Mouse (Mus musculus) intestine, embryonic 14.5 days (tissue): ENCODE data around the gene Atp6v0a1. TPM values are rescaled to one million over a fixed set of nuclear protein-coding genes. Genes with fewer than 3 reads are reported as not detected.
A peak's percentile ranks its signal among the peaks of the same experiment; 100 is the strongest.

Experiments used
- ATAC-seq: fragments of 200-750 bp; cut with Nextera tagmentation; replicated peaks from 2 replicates; pipeline ENCODE4 v1.8.0; 2017; ENCODE audit warnings: low read depth, moderate number of reproducible peaks, moderate TSS enrichment, moderate library complexity; ENCODE audit not compliant: low FRiP score, low TSS enrichment
- DNase-seq: peaks from one replicate; pipeline ENCODE4 v3.0.0-alpha.2; 2018; ENCODE audit warnings: low spot score
- H3K27ac ChIP-seq: fragments of 300-500 bp; sonication (generic); 2 replicates; pipeline ENCODE4 v1.5.1; 2014; ENCODE audit warnings: low read depth, mild to moderate bottlenecking, control low read depth
- H3K27me3 ChIP-seq: fragments of 300-500 bp; sonication (generic); replicated peaks from 2 replicates; pipeline ENCODE4 v1.6.1; 2014; ENCODE audit warnings: low read length, control low read depth; ENCODE audit not compliant: control insufficient read depth, insufficient read depth
- H3K36me3 ChIP-seq: fragments of 300-500 bp; sonication (generic); 2 replicates; pipeline ENCODE4 v1.6.1; 2014; ENCODE audit warnings: low read length, control low read depth; ENCODE audit not compliant: control insufficient read depth, insufficient read depth
- H3K4me1 ChIP-seq: fragments of 300-500 bp; sonication (generic); replicated peaks from 2 replicates; pipeline ENCODE4 v1.6.1; 2014; ENCODE audit warnings: low read length, control low read depth, mixed read lengths; ENCODE audit not compliant: control insufficient read depth, insufficient read depth
- H3K4me2 ChIP-seq: fragments of 300-500 bp; sonication (generic); 2 replicates; pipeline ENCODE4 v1.6.1; 2014; ENCODE audit warnings: low read length
- H3K4me3 ChIP-seq: fragments of 300-500 bp; sonication (generic); 2 replicates; pipeline ENCODE4 v1.5.1; 2014; ENCODE audit warnings: low read depth, low read length, control low read depth, mixed read lengths
- H3K9ac ChIP-seq: fragments of 300-500 bp; sonication (generic); 2 replicates; pipeline ENCODE4 v1.6.1; 2014; ENCODE audit warnings: mild to moderate bottlenecking, low read length
- H3K9me3 ChIP-seq: fragments of 300-500 bp; sonication (generic); 2 replicates; pipeline ENCODE4 v1.6.1; 2016; ENCODE audit warnings: low read length, control low read depth; ENCODE audit not compliant: control insufficient read depth
- WGBS: fragments of 180-500 bp; shearing (Covaris S2); extraction: QIAGEN DNeasy Blood & Tissue Kit; methylation state at CpG from one replicate; pipeline ENCODE4 v1.1.7; 2014; 5-methylcytosine and 5-hydroxymethylcytosine counted together
- polyA plus RNA-seq: library from polyadenylated mRNA; unstranded; fragments of >200 nt; fragmentation: Nextera tagmentation; extraction: Ambion mirVana; gene quantifications from 2 replicates; pipeline ENCODE4 v1.2.1, GENCODE M21; 2014

Atp6v0a1 gene
- polyA plus RNA-seq, 1 experiment from 2014 or later: 30.6 TPM

DNA sequence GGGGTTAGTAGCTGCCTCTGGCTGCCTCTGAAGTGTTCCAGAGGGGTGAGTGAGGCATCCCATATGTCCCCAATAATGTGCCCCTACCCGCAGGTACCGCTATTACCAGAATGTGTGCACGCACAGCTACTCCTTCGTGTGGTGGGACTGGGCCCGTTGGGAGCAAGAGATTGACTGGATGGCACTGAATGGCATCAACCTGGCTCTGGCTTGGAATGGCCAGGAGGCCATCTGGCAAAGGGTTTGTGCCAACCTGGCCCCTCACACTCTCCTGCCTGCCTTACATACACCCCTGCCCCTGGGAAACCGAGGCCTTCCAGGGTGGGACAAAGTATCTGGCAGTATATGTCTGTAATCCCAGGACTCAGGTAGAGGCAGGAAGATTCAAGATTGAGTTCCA, 61.7 kb downstream of the Atp6v0a1 start:
- Histone ChIP-seq H3K9me3 (no peaks in the 10 kb centered on the region), H3K27me3 (0 out of 2 replicates have a peak, but pooled peaks cover 3% of the 10 kb centered on the region), H3K36me3 (no peaks in the 10 kb centered on the region), H3K4me3 (no peak overlapping the region), H3K4me2 (peak overlapping the region; percentile 99; the same call in 1 of the 2 replicates), H3K4me1 (peaks cover 11% of the 10 kb centered on the region; the same call in 1 of the 2 replicates), H3K9ac (no peak overlapping the region), H3K27ac (no peak overlapping the region)
- DNase-seq (no peak), ATAC-seq (no peak)
- WGBS: 76% methylated on average over 6 of the region's 6 CpGs

GRCm38 (mm10) chr11:101071810-101072428, 62.7 kb downstream of the Atp6v0a1 start:
- ATAC-seq (no peak), DNase-seq (no peak)
- Histone ChIP-seq H3K4me2 (no peak overlapping the region), H3K4me3 (no peak overlapping the region), H3K4me1 (peaks cover 5% of the 10 kb centered on the region; the same call in 1 of the 2 replicates), H3K9ac (no peak overlapping the region), H3K36me3 (no peaks in the 10 kb centered on the region), H3K27me3 (peaks cover 5% of the 10 kb centered on the region; the same call in 1 of the 2 replicates), H3K9me3 (no peaks in the 10 kb centered on the region), H3K27ac (no peak overlapping the region)
- 78% methylated on average over 14 of the region's 14 CpGs for WGBS

DNA sequence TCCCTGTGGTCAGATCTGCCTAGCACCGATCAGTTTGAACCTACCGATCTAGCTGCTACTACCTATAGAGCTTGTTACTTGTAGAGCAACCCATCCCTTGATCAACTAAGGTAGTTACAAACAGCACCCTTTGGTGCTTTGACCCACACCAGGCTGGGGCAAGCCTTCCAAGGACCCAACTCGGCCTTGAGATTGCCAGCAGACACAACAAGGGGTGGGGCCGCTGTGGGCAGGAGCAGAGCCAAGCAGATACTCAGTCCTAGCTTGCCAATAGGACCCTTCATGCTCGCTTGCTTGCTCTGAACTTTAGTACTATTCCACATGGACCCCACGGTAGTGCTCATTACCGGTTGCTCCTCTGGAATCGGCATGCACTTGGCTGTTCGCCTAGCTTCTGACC, 68.9 kb downstream of the Atp6v0a1 start, which contains the start of gene Hsd17b1:
TSS of gene Hsd17b1 (plus strand) at position 291 of the 400 bp plus-strand sequence.
- WGBS: 69% methylated on average over 9 of the region's 9 CpGs
- H3K4me3 ChIP-seq: no peak within 1 kb of the TSS

GRCm38 (mm10) chr11:101079746-101080145, 70.5 kb downstream of the Atp6v0a1 start:
- H3K4me3 ChIP-seq: peak overlapping the region; percentile 11

More for the DNA sequence above, 68.9 kb downstream of the Atp6v0a1 start, which contains the start of gene Hsd17b1:
- DNase-seq (no peak), ATAC-seq (no peak)
- Histone ChIP-seq H3K27me3 (peaks cover 47% of the 10 kb centered on the region), H3K36me3 (no peaks in the 10 kb centered on the region), H3K27ac (no peak within 1 kb of the TSS), H3K9me3 (no peaks in the 10 kb centered on the region), H3K4me1 (peaks cover 7% of the 10 kb centered on the region; the same call in 1 of the 2 replicates), H3K4me2 (no peak within 1 kb of the TSS), H3K9ac (no peak within 1 kb of the TSS)

DNA sequence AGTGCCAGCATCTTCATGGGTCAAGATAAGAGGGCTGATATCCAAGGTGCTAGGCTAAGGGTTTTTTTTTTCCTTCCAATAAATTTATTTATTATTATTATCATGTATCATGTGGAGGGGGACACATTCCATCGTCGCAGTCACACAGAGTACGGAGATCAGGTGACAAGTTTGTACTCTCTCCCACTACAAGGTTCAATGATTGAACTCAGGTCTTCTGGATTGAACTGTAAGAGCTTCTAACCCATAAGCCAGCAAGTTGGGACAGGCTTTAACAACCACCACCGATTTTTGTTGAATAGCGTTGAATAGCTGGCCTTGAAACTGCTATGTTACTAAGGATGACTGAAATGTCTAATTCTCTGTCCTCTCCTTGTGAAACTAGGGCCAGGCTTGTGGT, 71.2 kb downstream of the Atp6v0a1 start:
- WGBS: 71% methylated on average over 5 of the region's 5 CpGs
- ATAC-seq: no peak
- DNase-seq: no peak
- Histone ChIP-seq H3K4me2 (no peak overlapping the region), H3K27me3 (peaks cover 47% of the 10 kb centered on the region), H3K36me3 (peaks cover 7% of the 10 kb centered on the region; the same call in 1 of the 2 replicates), H3K27ac (no peak overlapping the region), H3K4me3 (no peak overlapping the region), H3K9me3 (no peaks in the 10 kb centered on the region), H3K9ac (no peak overlapping the region), H3K4me1 (peaks cover 16% of the 10 kb centered on the region; the same call in 1 of the 2 replicates)

More at GRCm38 (mm10) chr11:101079746-101080145, 70.5 kb downstream of the Atp6v0a1 start:
- Histone ChIP-seq H3K27ac (no peak overlapping the region), H3K9me3 (no peaks in the 10 kb centered on the region), H3K36me3 (peaks cover under 1% of the 10 kb centered on the region; the same call in 1 of the 2 replicates), H3K4me1 (peaks cover 16% of the 10 kb centered on the region; the same call in 1 of the 2 replicates), H3K9ac (no peak overlapping the region), H3K27me3 (peaks cover 47% of the 10 kb centered on the region), H3K4me2 (peak overlapping the region; percentile 30)
- no peak for DNase-seq
- ATAC-seq: no peak
- 2% methylated on average over 27 of the region's 27 CpGs for WGBS

GRCm38 (mm10) chr11:101081659-101082058, 72.4 kb downstream of the Atp6v0a1 start:
- peaks cover 12% of the 10 kb centered on the region; the same call in 1 of the 2 replicates for H3K36me3 ChIP-seq

DNA sequence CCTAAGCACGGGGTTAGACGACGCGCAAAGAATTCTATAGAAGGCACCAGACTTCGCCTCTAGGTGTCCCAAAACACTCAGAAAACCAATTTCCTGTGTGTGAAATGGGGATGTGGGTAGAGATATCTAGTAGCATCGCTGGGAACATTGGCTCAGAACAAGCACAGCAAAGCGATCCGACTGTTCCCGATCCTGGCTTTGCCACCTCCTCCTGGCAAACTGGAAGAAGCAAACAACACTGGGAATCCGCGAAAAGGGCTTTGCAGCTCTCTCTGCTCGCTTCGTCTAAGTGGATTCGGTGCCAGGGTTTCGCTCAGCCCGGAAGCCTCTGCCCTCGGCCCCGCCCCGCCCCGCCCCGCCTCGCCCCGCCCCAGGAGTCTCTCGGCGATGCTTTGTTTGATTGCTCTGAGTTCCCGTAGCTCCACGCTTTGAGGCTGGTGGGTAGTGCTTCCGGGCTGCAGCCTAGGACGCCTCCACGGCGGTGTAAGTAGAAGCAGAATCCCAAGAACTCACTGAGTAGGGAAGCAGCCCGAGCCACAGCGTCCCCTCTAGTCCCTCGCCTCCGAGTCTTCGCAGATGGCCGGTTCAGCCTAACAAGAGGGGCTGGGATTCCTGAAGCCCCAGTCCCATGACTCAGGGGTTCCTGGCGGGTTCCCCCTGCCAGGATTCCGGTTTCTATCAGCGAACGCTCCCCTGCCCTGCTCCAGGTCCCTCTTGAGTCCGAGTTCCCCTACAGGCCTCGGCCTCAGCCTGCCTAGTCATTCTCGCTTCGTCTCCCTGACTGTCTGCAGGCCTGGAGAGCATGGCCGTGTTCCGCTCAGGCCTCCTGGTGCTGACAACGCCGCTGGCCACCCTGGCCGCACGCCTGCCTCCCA, 73.2 kb downstream of the Atp6v0a1 start, which contains the start of gene Coasy:
TSS of gene Coasy (plus strand) at position 358 of the 875 bp plus-strand sequence.
- under 1% methylated on average over 51 of the region's 51 CpGs for WGBS
- ATAC-seq: peak; percentile 86
- peaks cover 12% of the 10 kb centered on the region; the same call in 1 of the 2 replicates for H3K36me3 ChIP-seq

More at GRCm38 (mm10) chr11:101081659-101082058, 72.4 kb downstream of the Atp6v0a1 start:
- ATAC-seq: no peak
- H3K9ac ChIP-seq: peak overlapping the region; percentile 77
- H3K27me3 ChIP-seq: peaks cover 47% of the 10 kb centered on the region
- no peak for DNase-seq
- H3K27ac ChIP-seq: peak overlapping the region; percentile 91; the same call in 1 of the 2 replicates
- 5% methylated on average over 10 of the region's 10 CpGs for WGBS
- peaks cover 24% of the 10 kb centered on the region for H3K4me1 ChIP-seq
- H3K9me3 ChIP-seq: no peaks in the 10 kb centered on the region
- peak overlapping the region; percentile 69 for H3K4me3 ChIP-seq
- H3K4me2 ChIP-seq: peak overlapping the region; percentile 87

DNA sequence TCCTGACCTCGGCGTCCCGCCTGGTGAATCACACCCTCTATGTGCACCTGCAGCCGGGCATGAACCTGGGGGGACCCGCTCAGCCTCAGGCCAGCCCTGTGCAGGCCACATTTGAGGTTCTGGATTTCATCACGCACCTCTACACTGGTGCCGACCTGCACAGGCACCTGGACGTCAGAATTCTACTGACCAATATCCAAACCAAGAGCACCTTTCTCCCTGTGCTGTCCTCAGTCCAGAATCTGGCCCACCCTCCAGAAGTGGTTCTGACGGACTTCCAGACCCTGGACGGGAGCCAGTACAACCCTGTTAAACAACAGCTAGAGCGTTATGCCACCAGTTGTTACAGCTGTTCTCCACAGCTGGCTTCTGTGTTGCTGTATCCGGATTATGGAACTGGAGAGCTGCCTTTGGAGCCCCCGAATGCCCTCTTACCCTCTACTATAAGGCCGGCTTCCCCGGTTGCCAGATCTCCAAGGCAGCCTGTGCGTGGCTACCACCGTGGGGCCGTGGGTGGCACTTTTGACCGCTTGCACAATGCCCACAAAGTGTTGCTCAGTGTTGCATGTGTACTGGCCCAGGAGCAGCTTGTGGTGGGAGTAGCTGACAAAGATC, 73.9 kb downstream of the Atp6v0a1 start:
- Histone ChIP-seq H3K4me3 (peak overlapping the region; percentile 69), H3K9ac (peak overlapping the region; percentile 77), H3K4me2 (peak overlapping the region; percentile 87), H3K27me3 (peaks cover 33% of the 10 kb centered on the region), H3K4me1 (peaks cover 33% of the 10 kb centered on the region), H3K36me3 (peaks cover 12% of the 10 kb centered on the region; the same call in 1 of the 2 replicates), H3K27ac (peak overlapping the region; percentile 91), H3K9me3 (no peaks in the 10 kb centered on the region)
- WGBS: 31% methylated on average over 19 of the region's 19 CpGs
- ATAC-seq (peak; percentile 12; the same call in 1 of the 2 replicates), DNase-seq (no peak)

More for the DNA sequence above, 73.2 kb downstream of the Atp6v0a1 start, which contains the start of gene Coasy:
- H3K4me3 ChIP-seq: peak within 1 kb of the TSS; percentile 69
- peak within 1 kb of the TSS; percentile 87 for H3K4me2 ChIP-seq
- DNase-seq: peak; percentile 94
- H3K27me3 ChIP-seq: peaks cover 40% of the 10 kb centered on the region
- H3K4me1 ChIP-seq: peaks cover 26% of the 10 kb centered on the region
- peak within 1 kb of the TSS; percentile 77 for H3K9ac ChIP-seq
- no peaks in the 10 kb centered on the region for H3K9me3 ChIP-seq
- H3K27ac ChIP-seq: peak within 1 kb of the TSS; percentile 91
